Mouse (Mus musculus): ENCODE measurements around the gene Agrp. TPM values are rescaled to one million over a fixed set of nuclear protein-coding genes. Genes with fewer than 3 reads are reported as not detected.

Gene Agrp
- total RNA-seq, 2 experiments from 2014 or later, result not detected

DNA sequence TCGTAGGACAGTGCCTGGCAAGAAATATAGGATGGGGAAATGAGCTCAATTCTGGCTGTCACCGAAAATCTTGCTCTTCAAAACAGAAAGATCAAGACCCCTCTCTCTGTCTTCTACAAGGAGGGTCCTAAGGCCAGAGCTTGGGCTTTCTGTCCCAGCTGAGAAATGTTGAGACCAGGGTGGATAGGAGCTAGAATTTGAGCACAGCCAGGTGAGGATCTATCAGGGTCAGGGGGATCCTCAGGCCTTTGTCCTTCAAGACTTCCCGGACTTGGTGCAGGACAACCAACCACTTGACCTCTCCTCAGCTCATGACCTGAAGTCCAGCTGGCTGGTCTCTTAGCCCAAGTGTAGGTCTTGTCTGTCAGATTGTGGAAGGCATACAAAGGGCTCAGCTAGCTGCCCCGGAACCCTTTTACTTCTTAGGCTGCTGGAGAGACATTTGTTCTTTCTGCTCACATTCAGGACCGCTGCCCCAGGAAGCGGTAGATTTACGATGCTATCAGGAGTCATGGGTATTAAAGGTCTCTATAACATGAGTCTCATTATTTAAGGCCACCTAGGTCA, 13.4 kb downstream of the Agrp start:
- no peak for ATAC-seq (replicated peaks; ENCODE audit: poor library complexity, severe bottlenecking)

DNA sequence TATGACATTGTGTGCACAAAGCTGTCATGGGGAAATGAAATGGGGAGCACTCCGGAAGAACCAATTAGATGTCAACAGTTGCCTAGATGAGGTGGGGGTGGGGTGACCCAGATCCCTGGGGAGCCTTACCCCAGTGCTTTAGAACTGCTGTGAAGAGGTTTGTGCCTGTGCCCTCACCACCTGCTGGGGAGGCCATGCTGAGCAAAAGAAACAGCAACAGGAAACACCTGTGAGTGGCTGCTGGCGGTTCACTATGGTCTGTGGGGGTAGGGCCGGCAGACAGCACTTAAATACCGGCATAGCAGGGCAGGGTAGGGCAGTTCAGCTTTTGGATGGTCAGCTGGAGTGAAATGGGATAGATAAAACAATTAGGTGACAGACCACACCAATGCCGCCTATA, 14.1 kb downstream of the Agrp start:
- ATAC-seq (replicated peaks; ENCODE audit: poor library complexity, severe bottlenecking), result peak; percentile 55

DNA sequence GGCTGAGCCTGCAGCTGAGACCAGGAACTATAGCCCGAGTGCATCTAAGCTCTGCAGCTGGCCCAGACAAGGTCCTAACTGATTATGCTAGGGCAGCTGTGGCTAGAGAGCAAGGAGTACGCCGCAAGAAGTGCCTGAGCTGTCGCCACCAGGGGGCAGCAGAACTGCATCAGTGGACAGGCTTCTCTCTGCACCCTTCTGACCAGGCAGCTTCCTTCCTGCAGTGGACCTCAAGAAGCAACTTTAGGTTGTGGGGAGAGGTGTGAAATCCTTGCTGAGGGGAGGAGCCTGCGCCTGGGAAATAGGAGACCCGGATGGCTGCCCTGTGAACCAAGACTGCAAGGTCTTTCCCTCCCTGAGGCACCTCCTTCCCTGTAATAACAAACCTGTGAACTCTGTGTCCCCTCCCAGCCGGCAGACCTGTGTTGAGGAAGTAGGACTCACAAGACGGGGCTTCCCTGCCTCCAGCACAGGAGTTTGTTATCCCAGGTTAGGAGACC, 14.7 kb downstream of the Agrp start:
- peak; percentile 82 for ATAC-seq (replicated peaks; ENCODE audit: poor library complexity, severe bottlenecking)

DNA sequence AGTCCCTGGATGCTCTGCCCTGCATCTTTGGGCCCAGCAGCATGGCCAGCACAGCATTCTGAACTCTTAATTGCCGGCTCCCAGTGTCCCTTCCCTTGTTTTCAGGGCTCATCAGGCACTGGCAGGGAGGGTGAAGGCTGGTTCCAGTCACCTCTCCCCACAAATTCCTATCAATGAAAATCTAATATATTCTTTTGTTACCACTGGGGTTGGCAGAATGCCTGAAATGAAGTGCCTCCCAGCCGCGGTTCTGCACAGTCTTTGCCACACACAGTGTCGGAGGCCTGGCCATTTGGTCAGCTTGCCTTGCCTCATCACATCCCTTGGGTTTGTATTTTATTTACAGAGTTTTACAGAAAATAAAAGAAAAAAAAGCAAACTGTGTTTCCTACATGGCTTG, 15.4 kb downstream of the Agrp start:
- no peak for ATAC-seq (replicated peaks; ENCODE audit: poor library complexity, severe bottlenecking)

DNA sequence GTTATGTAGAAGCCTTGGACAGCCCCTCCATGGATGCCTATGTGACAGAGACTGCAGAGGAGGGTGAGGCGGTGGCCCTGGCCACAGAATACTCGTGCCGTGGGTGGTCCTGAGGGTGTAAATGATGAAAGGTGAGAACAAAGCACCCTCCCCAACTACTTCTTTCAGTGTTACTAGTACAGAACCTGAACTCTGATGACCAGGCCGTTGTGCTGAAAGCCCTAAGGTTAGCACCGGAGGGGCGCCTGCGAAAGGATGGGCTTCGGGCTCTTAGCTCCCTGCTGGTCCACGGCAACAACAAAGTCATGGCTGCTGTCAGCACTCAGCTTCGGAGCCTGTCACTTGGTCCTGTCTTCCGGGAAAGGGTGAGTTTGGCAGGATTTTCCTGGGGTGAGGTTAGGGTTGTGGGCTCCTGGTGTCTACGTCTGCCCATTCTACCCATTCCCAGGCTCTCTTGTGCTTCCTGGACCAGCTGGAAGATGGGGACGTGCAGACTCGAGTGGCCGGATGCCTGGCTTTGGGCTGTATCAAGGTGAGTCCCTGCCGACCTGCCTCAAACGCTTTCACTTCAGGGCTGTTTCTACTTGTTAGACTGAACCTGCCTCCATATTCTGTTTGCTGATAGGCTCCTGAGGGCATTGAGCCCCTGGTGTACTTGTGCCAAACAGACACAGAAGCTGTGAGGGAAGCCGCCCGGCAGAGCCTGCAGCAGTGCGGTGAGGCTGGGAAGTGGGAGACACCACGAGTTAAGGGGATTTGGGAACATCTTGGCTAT, 16.1 kb downstream of the Agrp start:
- no peak for ATAC-seq (replicated peaks; ENCODE audit: poor library complexity, severe bottlenecking)

DNA sequence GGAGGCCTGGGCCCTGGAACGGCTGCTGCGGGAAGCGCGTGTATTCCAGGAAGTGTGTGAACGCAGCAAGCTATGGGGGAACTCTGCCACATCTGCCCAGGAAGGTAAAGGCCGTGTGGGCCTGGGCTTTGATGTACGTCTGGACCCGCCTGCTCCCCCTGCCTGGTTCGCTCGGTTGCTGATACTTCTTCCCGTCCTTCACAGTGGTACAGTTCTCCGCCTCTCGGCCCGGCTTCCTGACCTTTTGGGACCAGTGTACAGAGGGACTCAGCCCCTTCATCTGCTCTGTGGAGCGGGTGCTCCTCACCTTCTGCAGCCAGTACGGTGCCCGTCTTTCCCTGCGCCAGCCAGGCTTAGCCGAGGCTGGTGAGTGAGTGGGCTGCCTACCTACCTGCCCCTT, 17.0 kb downstream of the Agrp start:
- ATAC-seq (replicated peaks; ENCODE audit: poor library complexity, severe bottlenecking), result no peak

DNA sequence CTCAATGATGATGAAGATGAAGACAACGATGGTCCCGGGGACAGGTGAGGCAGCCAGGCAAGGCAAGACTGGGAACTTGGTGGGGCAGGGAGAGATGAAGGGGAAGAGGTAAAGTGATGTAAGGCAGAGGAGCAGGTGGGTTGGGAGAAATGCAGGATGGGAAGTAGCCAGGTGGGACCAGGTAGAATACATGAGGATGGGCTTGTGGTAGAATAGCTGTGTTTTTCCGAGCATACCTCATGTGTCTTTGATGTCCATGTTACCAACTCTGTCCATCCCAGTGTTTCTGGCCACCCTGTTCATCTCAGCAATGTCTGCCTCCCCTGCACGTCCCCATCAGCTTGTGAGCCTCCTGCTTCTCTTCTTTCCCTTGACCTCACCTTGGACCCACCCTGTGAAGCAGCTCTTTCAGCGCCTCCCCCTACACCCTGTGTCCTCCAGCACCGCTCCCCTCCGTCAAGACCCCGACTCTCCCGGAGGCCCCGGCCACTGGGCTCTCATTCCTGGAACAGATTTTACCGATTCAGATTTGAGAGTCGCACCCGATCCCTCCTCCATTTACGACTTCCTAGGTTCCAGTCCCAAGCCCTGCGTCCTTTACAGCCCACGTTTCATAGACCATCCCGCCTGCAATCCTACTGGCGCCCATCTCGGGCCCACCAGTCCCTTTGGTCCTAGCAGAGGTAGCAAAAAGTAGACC, 18.2 kb downstream of the Agrp start:
- no peak for ATAC-seq (replicated peaks; ENCODE audit: poor library complexity, severe bottlenecking)

DNA sequence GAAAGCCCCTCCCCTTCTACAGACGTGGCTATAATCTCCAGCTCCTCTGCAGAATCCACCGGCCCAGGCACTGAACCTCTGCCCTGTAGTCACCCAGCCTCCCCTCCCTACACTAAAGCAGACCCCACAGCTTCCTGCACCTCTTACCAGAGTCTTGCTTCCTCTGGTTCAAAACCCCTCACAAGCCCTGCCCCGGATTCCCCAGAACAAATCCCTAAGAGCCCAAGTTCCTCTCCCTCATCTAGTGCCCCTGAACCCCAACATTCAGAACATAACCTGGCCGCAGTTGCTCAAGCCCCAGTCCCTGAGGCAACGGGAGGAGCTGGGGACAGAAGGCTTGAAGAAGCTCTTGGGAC, 18.9 kb downstream of the Agrp start:
- ATAC-seq (replicated peaks; ENCODE audit: poor library complexity, severe bottlenecking), result no peak

DNA sequence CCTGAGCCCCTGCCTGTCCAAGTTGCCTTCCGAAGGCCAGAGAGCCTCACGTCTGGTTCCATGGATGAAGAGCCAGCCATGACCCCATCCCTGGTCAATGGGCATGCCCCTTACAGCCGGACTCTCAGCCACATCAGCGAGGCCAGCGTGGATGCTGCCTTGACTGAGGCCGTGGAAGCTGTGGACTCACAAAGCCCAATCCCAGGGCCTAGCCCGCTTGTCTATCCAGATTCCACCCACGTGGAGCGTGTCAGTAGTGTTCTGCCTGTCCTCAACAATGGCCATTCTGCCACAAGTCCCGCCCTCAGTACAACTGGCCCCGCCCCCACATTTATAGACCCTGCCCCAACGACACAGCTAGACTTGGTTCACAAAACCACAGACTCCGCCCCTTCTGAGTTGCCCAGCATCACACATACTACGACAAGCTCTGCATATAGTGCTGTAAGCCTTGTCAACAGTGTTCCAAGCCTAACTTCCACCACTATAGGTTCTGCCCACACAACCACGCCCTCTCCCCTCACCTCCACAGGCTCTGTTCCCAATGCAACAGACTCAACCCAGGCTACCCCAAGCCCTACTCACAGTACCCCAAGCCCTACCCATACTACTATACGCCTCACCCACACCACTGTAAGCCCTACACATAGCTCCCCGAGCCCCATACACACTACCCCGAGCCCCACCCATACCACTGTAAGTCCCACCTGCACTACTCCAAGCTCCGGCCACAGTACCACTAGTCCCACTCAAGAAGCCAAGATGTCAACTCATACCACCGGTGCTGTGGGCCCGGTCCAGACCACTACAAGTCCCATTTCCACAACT, 19.5 kb downstream of the Agrp start:
- ATAC-seq (replicated peaks; ENCODE audit: poor library complexity, severe bottlenecking), result peak; percentile 13; the same call in 1 of the 2 replicates

DNA sequence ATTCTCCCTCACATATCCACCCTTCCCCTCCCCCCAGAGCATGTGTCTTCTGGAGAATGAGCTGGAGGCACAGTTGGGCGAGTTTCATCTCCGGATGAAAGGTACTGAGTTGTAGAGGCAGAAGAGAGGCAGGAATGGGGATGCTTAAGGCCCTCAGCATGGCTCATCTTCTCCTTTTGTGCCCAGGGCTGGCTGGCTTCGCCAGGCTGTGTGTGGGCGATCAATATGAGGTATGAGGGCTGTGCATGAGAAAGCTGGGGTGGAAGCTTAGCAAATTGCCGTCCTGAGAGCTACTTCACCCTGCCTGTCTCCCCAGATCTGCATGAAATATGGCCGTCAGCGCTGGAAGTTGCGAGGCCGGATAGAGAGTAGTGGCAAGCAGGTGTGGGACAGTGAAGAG, 21.3 kb downstream of the Agrp start:
- ATAC-seq (replicated peaks; ENCODE audit: poor library complexity, severe bottlenecking), result no peak

DNA sequence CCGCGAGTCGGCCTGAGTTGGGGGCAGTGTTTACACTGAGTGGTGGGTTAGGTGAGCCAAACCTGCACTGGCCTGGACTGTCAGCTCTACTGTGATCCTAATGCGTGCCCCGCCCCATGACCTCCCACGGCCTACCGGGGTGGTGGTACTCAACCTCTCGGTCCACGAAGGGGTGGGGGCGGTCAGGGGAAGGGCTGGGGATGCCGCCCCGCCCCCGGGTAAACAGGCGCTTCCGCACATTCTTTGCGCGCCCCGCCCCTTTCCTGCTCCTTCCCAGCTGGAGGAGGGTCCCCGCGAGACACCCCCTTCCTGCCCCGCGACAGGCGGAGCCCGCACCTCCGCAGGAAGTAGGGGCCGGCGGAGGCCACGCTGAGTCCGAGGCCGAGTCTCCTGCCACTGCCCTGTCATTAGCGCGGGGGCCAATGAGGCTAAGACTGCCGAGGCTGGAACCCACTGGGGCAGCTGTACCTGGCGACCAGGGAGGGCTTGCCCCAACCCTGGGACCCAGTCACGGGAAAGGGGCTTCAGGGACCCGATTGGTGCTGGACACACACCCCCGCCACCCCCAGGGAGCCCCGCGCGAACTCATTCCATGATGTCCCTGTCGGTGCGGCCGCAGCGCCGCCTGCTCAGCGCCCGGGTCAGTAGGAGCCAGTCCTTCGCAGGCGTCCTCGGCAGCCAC, 23.2 kb downstream of the Agrp start:
- peak; percentile 61 for ATAC-seq (replicated peaks; ENCODE audit: poor library complexity, severe bottlenecking)

DNA sequence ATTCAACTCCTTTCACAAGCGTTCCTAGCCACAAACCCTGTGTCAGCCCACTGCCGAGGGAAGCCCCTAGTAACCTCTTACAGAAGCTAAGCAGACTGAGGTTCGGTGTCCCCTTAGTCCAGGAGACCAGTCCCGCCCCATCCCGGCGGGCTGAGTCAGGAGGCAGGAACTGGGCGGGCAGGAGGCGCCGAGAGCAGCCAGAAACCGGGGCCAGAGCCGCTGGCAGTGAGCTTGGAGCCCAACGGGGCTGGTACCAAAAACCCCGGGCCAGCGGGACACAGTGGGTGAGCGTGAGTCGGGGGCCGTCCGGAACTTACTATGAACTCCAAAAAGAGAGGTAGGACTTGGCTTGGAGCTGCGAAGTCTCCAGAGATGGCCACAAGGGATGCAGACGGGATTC, 24.2 kb downstream of the Agrp start:
- peak; percentile 12; the same call in 1 of the 2 replicates for ATAC-seq (replicated peaks; ENCODE audit: poor library complexity, severe bottlenecking)

DNA sequence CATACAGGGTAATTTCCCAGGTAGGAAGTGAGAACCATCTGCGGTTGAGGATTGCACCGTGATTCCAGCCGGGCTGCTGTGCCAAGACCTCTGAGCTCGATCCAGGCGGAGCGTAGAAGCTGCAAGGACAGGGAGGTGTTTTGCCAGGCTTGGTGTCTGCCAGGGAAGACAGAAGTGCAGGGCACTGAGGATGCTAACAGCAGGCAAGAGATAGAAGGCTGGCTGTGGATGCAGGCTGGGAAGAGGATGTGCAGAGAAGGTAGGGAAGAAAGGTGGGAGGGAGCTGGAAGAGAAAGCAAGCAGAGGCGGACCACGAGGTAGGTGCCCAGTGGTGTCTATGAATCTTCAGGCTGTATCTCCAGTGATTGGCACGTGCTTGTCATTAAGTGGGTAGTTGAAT, 25.4 kb downstream of the Agrp start:
- ATAC-seq (replicated peaks; ENCODE audit: poor library complexity, severe bottlenecking), result no peak

DNA sequence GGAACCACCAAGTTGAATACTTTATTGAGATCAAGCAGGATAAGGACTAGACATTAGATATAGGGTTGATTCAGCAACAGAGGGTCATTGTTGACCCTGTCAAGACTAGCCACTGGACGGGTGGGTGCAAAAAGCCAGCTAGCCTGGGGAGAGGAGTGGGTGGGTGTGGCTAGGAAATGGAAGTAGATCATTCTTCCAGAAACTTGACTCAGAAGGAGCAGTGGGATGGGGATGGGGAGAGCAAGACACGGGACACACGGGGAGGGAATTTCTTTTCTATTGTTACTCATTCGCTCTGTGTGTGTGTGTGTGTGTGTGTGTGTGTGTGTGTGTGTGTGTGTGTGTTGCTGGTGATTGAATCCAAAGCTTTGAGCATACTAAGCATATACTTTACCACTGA, 27.4 kb downstream of the Agrp start:
- no peak for ATAC-seq (replicated peaks; ENCODE audit: poor library complexity, severe bottlenecking)

DNA sequence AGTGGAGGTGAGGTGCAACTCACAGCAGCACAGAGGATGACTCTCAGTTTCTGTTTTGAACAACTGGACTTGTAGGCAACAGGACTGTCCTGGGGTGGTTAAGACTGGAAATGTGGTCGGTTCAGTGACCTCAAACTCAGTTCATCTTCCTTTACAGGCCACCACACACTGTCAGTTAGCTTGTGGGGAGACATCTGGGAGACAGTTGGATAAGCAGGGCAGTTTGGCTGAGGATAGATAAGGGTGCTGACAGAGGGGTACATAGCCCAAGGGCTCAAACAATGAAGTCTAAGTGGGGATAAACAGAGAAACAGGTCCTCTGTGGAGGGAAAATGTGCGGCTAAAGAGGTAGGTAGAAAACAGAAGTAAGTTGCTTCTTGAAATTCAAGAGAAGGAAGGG, 27.8 kb downstream of the Agrp start:
- peak; percentile 40 for ATAC-seq (replicated peaks; ENCODE audit: poor library complexity, severe bottlenecking)

DNA sequence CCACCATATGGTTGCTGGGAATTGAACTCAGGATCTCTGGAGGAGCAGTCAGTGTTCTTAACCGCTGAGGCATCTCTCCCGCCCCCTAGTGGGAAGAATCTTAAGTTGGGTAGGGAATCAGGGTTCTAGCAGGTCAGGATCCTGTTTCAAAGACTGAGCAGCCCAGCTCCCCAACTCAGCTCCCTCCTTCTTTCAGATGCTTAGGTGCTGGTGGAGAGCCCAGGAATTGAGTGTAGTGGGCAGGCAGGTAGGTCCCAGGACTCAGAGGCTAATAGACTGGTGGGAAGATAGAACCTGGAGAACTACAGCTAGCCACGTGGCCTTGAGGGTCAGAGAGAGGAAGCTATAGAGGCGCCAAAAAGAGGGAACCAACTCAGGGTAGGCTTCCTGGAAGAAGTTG, 29.5 kb downstream of the Agrp start:
- ATAC-seq (replicated peaks; ENCODE audit: poor library complexity, severe bottlenecking), result peak; percentile 17

DNA sequence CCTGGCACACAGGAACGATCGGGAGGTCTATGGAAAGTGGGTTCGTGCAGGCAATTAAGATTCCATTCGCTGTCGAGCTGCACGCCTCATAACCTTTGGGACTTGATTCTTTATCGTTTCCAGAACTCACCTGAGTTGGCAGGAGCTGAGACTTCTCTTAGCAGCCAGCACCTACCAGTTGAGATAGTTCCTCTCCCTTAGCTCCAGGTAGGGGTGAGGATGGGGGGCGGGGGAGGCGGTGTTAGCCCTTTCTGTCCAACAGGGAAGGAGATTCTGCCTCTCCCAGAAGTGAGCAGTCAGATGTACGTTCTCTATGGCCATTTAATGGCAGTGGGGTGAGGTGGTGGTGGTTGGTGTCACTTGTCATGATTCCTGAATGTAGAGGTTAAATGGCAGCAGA, 30.1 kb downstream of the Agrp start:
- ATAC-seq (replicated peaks; ENCODE audit: poor library complexity, severe bottlenecking), result no peak

DNA sequence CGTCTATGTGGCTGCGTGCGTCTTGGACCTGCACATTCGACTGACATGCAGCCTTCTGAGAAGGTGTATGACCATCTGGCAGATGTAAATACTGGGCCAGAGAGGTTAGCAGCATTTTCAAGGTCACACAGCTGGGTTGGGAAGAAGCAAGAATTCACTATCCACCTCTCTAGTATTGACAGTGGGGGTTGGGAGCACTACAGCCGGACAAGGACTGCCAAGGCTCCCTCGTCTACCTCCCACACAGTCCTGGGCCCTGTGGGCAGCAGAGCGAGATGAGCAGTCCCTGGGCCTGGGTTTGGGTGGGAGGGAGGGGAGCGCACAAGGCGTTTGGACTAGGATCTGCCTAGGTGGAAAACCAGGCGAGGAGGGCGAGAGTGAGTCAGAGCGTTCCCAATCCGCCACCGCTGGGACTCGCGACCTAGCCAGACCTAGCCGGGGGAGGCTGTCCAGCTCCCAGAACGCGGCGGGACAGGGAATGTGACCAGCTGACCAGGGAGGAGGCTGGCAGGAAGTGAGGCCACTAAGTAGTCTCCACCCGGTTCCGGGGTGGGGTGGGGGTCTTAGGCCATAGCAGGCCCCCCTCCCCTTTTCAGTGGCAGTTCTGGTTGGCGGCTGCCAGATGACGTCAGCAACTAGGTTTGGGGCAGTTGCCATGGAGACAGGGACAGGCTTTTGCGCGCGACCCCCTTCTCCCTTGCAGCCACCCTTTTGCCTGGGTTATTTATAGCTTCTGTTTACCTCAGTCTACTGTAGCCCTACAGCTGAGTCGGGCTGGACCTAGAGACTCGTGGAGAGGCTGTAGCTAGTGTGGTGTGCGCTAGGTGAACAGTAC, 30.8 kb downstream of the Agrp start:
- peak; percentile 49 for ATAC-seq (replicated peaks; ENCODE audit: poor library complexity, severe bottlenecking)

DNA sequence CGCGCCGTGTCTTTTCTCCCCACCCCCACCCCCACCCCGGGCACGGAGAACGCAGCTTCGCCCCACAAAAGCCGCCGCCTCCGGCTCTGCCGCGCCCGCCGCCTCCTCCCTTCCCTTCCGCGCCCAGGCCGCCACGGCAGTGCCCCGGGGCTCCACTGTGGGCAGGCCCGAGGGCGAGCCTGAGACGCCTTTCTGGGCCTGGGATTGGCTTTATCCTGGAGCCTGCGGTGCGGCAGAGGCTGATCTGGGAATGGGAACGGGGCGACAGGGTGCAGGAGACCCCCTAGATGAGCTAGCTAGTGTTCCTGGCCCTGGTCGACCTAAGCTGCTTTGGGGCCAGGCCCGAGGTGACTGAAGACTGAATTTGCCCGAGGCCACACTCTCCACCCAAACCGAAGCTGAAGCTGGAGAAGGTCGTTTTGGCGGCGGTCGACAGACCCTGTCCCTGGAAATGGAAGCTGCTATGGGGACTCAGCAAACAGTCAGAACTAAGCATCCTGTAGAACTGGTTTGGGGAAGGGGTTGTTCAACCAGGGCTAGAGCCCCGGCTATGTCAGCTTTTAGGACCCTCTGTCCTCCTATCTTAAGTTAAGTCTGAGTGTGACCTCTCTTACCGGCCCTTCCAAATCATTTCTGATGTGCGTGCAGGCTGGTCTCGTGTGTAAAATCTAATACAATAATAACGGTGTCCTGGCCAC, 31.6 kb downstream of the Agrp start:
- no peak for ATAC-seq (replicated peaks; ENCODE audit: poor library complexity, severe bottlenecking)

All from granulocyte monocyte progenitor cell, adult 5-6 weeks (primary cell).